Mouse (Mus musculus) layer of hippocampus, adult 18-20 months (tissue): Measurements from ENCODE around the gene Tmem190. TPM values are rescaled to one million over a fixed set of nuclear protein-coding genes. Genes with fewer than 3 reads are reported as not detected.
"Not testable (repeated sequence)": the region's sequence is repeated elsewhere in the genome, so short reads cannot be mapped to it uniquely, and the experiment has no call there.

Experiments
- DNase-seq, 2 experiments: peaks; one replicate each; pipeline ENCODE4 v3.0.0; 2022; ENCODE audit warnings: low spot score in 2 of 2
- total RNA-seq, 2 experiments: library from RNA; stranded (reverse); gene quantifications; 2 replicates each; pipeline ENCODE4 v1.2.3; 2021

The Tmem190 gene
- total RNA-seq, 2 experiments from 2014 or later = not detected

DNA sequence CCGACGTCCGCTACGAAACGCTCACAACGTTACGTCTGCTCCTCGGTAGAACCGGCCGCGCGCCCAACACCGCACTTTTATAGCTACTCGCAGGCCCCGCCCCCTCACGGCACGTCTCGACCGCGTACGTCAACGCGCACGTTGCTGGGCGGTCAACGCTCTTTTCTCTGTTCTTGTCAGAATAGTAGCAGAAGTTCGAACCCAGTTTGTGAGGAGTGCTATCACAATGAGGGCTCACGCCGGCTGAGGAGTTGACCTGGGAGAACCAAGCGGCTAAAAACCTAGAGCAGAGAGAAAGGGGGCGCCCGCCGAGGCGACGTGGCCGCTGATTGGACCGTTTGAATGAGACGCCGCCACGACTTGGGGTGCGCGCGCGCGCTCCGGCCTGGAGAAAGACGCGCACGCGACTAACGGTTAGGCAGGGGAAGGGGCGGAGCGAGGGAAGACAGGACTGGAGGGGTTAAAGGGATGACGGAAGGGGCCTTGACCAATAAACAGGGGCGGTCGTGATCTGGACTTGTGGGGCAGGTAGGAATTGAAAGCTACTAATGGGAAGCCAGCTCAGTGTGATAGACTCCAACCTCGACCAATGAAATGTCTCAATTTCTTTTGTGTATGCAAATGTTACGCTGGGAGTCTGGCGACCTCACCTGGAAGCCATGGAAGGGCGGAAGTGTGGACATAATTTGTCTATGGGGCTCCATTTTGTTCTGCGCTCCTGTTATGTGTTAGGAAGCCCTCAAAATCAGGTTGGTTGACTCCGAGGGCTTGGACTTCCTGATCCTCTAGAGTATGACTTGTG, 29.8 kb downstream of the Tmem190 start, which contains the start of gene Ube2s:
Ube2s (minus strand) TSS at position 288 of the 802 bp plus-strand sequence.
- DNase-seq = peak; percentile 97 to 99

DNA sequence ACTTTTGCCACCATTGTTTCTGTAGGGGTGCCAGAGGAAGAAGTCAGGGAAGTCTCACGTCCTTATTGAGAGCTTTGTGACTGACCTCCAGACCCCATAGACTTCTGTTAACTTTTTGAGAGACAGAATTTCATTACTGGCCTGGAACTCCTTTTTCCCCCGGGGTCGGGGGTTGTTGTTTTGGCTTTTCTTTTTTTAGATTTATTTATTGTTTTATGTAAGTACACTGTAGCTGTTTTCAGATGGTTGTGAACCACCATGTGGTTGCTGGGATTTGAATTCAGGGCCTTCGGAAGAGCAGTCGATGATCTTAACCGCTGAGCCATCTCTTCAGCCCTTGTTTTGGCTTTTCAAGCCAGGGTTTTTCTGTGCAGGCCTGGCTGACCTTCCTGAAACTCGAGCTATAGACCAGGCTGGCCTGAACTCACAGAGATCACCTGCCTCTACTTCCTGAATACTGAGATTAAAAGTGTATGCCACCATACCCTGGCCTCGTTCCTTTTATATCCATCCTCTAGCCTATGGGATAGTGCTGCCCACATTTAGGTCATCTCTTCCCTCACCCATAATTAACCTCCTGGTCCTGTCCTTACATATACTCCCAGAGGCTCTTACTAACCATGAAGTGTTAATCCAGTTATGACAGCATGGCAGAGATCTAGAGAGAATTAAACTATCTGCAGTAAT, 30.5 kb downstream of the Tmem190 start:
- no peak for DNase-seq

DNA sequence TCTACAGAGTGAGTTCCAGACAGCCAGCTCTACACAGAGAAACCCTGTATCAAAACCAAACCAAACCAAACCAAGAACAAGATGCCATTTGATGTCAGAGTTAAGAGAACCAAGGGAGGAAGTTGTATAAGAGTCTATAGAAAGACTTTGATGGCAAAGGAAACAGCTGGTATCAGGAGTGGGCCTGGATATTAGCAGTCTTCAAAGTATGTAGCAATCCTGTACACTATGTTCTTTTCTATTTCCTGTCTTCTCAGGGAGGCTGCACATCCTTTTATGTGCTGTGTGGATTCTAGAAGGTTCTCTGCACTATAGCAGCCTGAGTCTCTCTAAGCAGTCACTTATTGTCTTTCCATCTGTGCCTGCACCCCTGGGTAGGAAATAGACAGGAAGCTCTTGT, 33.8 kb downstream of the Tmem190 start:
- DNase-seq = no peak

DNA sequence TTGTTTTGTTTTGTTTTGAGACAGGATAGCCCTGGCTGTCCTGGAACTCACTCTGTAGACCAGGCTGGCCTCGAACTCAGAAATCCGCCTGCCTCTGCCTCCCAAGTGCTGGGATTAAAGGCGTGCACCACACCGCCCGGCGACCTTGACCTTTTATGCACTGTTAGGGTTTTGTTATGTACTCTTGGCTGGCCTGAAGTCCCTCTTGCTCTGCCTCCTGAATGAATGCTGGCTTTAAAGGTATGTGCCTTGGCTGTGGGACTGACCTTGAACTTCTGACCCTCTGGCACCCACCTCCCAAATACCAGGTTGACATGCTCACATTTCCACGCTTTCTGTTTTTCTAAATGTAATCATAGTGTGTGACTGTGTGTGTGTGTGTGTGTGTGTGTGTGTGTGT, 38.2 kb downstream of the Tmem190 start:
- not testable (repeated sequence) for DNase-seq

DNA sequence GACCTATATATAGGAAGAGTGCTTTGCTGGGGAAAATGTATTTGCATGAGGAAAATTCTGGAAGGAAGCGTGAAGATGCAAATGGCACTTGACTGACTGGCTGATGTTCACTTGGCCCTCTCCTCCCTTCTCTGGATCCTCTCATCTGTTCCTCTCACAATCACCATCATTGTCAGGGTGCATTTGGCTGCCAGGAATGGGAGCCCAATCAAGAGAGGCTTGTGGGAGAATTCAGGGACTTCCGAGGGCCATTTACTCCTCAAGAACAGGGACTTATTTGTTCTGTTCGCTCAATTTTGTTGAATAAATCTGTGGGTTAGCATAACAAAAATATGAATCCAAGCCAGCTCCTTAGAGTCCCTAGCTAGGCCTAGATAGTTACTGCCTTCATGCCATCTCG, 39.0 kb downstream of the Tmem190 start:
- DNase-seq = peak in 1 of 2 experiments; percentile 53

DNA sequence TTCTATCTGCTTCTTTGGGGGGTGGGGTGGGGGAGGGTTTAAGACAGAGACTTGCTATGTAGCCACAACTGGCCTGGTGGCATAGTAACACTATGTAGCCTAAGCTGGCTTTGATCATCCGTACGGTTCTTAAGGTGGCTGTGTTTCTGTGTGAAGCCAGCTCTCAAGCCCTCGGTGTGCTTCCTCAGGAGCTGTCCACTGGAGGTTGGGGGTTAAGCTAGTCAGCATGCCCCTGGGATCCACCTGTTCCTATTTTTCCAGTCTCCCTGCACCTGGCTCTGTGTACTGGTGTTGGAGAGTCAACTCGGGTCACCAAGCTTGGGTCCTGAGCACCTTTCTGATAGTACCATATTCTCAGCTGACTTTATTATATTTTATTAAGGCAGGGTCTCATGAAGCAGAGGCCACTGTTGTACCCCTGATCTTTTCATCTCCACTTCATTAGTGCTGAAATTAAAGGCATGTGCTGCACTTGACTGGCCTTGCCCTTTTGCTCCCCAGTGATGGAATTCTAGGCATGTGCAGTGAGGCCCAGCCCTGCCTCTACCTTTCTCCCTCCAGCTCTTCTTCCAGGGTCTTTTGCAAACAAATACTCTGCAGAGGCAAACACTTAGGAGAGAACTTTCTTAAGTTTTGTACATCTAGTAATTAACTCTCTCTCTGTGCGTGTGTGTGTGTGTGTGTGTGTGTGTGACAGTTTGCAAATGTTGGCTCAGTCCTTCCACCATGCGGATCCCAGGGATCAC, 39.6 kb downstream of the Tmem190 start:
- no peak for DNase-seq

DNA sequence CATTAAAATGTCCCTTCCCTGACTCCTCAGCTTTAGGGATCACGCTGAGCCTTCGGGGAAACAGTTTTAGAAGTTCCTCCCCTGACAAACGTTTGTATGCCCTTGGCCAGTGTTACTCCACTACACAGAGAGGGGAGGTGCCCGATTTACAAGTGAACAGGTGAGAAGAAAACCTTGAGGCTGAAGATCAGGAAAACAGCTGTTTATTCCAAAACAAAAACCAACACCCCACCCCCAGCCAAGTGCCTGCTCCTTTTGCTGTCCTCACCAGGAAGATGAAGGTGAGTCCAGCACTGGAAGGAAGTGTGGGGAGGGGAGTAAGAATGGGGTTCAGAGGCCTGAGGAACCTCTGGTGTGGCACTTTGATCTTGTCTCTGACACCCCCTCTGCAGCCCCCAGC, 42.6 kb downstream of the Tmem190 start:
- DNase-seq = no peak

DNA sequence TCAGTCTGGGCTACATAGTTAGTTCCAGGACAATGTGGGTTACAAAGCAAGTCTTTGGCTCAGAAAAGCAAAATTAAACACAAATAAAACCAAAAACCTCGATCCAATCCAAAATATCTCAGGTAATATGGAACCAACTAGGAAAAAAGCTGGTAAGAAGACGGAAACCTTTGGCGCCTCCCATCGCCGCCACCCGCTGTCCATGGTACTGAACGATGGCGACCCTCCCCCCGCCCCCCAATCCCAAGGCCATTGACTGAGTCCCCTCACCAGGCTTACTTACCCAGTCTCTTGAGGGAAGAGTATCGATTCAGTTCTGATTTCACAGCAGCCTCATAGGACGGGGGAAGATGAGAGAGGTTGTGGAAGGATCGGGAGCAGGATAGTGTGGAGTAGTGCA, 47.7 kb downstream of the Tmem190 start:
- no peak for DNase-seq

Other genes starting within 250 kb of the Tmem190 start
- gene Syt5, start 235.4 kb upstream of the Tmem190 start, total RNA-seq = 100 to 1,000 TPM; 211 to 233 TPM
- gene Ptprh, start 178.9 kb upstream of the Tmem190 start, total RNA-seq = under 1 TPM; 0.38 to 0.50 TPM
- gene Tmem86b, start 151.5 kb upstream of the Tmem190 start, total RNA-seq = 10 to 100 TPM; 15.1 to 15.9 TPM
- 100 to 1,000 TPM; 127 TPM for gene Ppp6r1, start 123.9 kb upstream of the Tmem190 start, total RNA-seq
- gene Hspbp1, start 97.9 kb upstream of the Tmem190 start, total RNA-seq = 10 to 100 TPM; 82.7 to 92.4 TPM
- gene Brsk1, start 92.3 kb upstream of the Tmem190 start, total RNA-seq = 100 to 1,000 TPM; 368 to 369 TPM
- under 1 TPM; 0.10 to 0.15 TPM for gene Tmem150b, start 57.7 kb upstream of the Tmem190 start, total RNA-seq
- 10 to 100 TPM; 28.3 to 30.3 TPM for gene Kmt5c, start 42.8 kb upstream of the Tmem190 start, total RNA-seq
- 1 to 10 TPM; 9.0 to 9.6 TPM for gene Cox6b2, start 29.8 kb upstream of the Tmem190 start, total RNA-seq
- gene Fam71e2, start 11.6 kb upstream of the Tmem190 start, total RNA-seq = not detected
- under 1 TPM; 0.15 to 0.27 TPM for gene Il11, start 78 bp upstream of the Tmem190 start, total RNA-seq
- 1 to 10 TPM; 2.8 to 2.9 TPM for gene Tmem238, start 6.7 kb downstream of the Tmem190 start, total RNA-seq
- gene Rpl28, start 9.9 kb downstream of the Tmem190 start, total RNA-seq = 100 to 1,000 TPM; 474 to 485 TPM
- gene Ube2s, start 29.7 kb downstream of the Tmem190 start, total RNA-seq = 100 to 1,000 TPM; 102 to 121 TPM
- 100 to 1,000 TPM; 150 to 162 TPM for gene Shisa7, start 61.8 kb downstream of the Tmem190 start, total RNA-seq
- 1 to 10 TPM; 4.4 to 6.3 TPM for gene Isoc2b, start 87.3 kb downstream of the Tmem190 start, total RNA-seq
- 10 to 100 TPM; 14.9 to 15.9 TPM for gene Isoc2a, start 94.2 kb downstream of the Tmem190 start, total RNA-seq
- gene Gm36210, start 123.6 kb downstream of the Tmem190 start, total RNA-seq = under 1 TPM in 1 of 2 experiments, not detected in 1; 0.25 TPM
- 10 to 100 TPM; 13.9 to 15.1 TPM for gene Zfp628, start 132.3 kb downstream of the Tmem190 start, total RNA-seq
- 100 to 1,000 TPM; 114 to 119 TPM for gene Nat14, start 139.1 kb downstream of the Tmem190 start, total RNA-seq
- 1 to 10 TPM; 1.8 to 2.6 TPM for gene Ssc5d, start 142.8 kb downstream of the Tmem190 start, total RNA-seq
- gene Sbk2, start 181.5 kb downstream of the Tmem190 start, total RNA-seq = under 1 TPM; 0.17 to 0.38 TPM
- gene Sbk3, start 188.2 kb downstream of the Tmem190 start, total RNA-seq = 1 to 10 TPM in 1 of 2 experiments, under 1 TPM in 1; 0.62 to 1.0 TPM
- 10 to 100 TPM; 27.2 to 34.9 TPM for gene Zfp579, start 213.2 kb downstream of the Tmem190 start, total RNA-seq
- gene Zfp524, start 231.5 kb downstream of the Tmem190 start, total RNA-seq = 1 to 10 TPM; 8.4 TPM
- gene Fiz1, start 231.8 kb downstream of the Tmem190 start, total RNA-seq = 10 to 100 TPM; 20.8 to 24.5 TPM
- not detected for gene Gm44973, start 232.6 kb downstream of the Tmem190 start, total RNA-seq
- gene Zfp865, start 237.4 kb downstream of the Tmem190 start, total RNA-seq = 10 to 100 TPM; 35.9 TPM
- gene Ccdc106, start 237.6 kb downstream of the Tmem190 start, total RNA-seq = 10 to 100 TPM; 60.6 to 68.5 TPM